Mouse (Mus musculus) CH12.LX (cell line): Measurements from ENCODE around the gene Actl6a. TPM values are rescaled to one million over a fixed set of nuclear protein-coding genes. Genes with fewer than 3 reads are reported as not detected.

Experiments
- DNase-seq: peaks from one replicate; pipeline ENCODE4 v3.0.0-alpha.2; 2013; ENCODE audit errors: extremely low read depth
- H3K27ac ChIP-seq: 2 replicates; pipeline ENCODE4 v1.5.1; 2012; ENCODE audit warnings: low read depth, mild to moderate bottlenecking, control low read depth, moderate library complexity; ENCODE audit not compliant: insufficient read depth
- H3K27me3 ChIP-seq: replicated peaks from 2 replicates; pipeline ENCODE3; 2012; ENCODE audit warnings: inconsistent platforms
- H3K36me3 ChIP-seq, 2 experiments: replicated peaks in 1 of 2; 2 replicates each; pipeline versions ENCODE3 to v1.6.1; 2012; ENCODE audit warnings: inconsistent platforms in 1 of 2, low read length in 1 of 2, mild to moderate bottlenecking in 1 of 2, mixed read lengths in 1 of 2, moderate library complexity in 1 of 2; ENCODE audit not compliant: control insufficient read depth in 1 of 2, insufficient read depth in 1 of 2
- H3K4me1 ChIP-seq, 2 experiments: 2 replicates each; pipeline ENCODE4 v1.6.1; 2012; ENCODE audit warnings: inconsistent platforms in 1 of 2, moderate library complexity in 1 of 2; ENCODE audit not compliant: insufficient read depth in 2 of 2, control insufficient read depth in 1 of 2
- H3K4me2 ChIP-seq: 2 replicates; pipeline ENCODE4 v1.6.1; 2012; ENCODE audit warnings: low read depth, mild to moderate bottlenecking, control low read depth; ENCODE audit not compliant: poor library complexity, insufficient read depth, severe bottlenecking
- H3K4me3 ChIP-seq, 3 experiments: fragments of 150-350 bp in 1 of 3; sonication (generic) in 1 of 3; replicated peaks in 1 of 3; 2 replicates each; pipeline versions ENCODE3 to v1.5.1; 2011 to 2012; ENCODE audit warnings: low read depth in 2 of 3, low read length in 2 of 3, mild to moderate bottlenecking in 2 of 3, moderate library complexity in 2 of 3, control low read depth in 1 of 3, improper control_type of control experiment in 1 of 3, inconsistent platforms in 1 of 3, mixed read lengths in 1 of 3; ENCODE audit not compliant: poor library complexity in 1 of 3
- H3K79me2 ChIP-seq: replicated peaks from 2 replicates; pipeline ENCODE4 v1.6.1; 2012; ENCODE audit warnings: mild to moderate bottlenecking, moderate library complexity; ENCODE audit not compliant: control insufficient read depth, poor library complexity, insufficient read depth, severe bottlenecking; ENCODE audit errors: extremely low read depth
- H3K9ac ChIP-seq: 2 replicates; pipeline ENCODE4 v1.6.1; 2012; ENCODE audit warnings: low read depth, mild to moderate bottlenecking, control low read depth, moderate library complexity; ENCODE audit not compliant: insufficient read depth
- H3K9me3 ChIP-seq: replicated peaks from 2 replicates; pipeline ENCODE3; 2012; ENCODE audit warnings: low read length, inconsistent platforms, mixed read lengths
- BHLHE40 ChIP-seq: IDR thresholded peaks from 2 replicates; pipeline ENCODE4 v1.6.1; 2011; ENCODE audit warnings: mild to moderate bottlenecking, low read depth, low read length, improper control_type of control experiment
- CHD2 ChIP-seq: IDR thresholded peaks from 2 replicates; pipeline ENCODE4 v1.6.1; 2011; ENCODE audit warnings: low read length, improper control_type of control experiment
- CTCF ChIP-seq, 2 experiments: IDR thresholded peaks in 1 of 2; conservative IDR thresholded peaks in 1 of 2; 2 replicates each; pipeline ENCODE4 v1.5.1; 2011 to 2012; ENCODE audit warnings: low read depth in 2 of 2, low read length in 2 of 2, improper control_type of control experiment in 1 of 2, inconsistent platforms in 1 of 2, mild to moderate bottlenecking in 1 of 2, moderate library complexity in 1 of 2
- ELF1 ChIP-seq: IDR thresholded peaks from 2 replicates; pipeline ENCODE4 v1.6.1; 2014; ENCODE audit warnings: low read depth, mild to moderate bottlenecking, inconsistent platforms, low read length, improper control_type of control experiment
- JUN ChIP-seq: IDR thresholded peaks from 2 replicates; pipeline ENCODE4 v1.6.1; 2011; ENCODE audit warnings: low read depth, mild to moderate bottlenecking, low read length, improper control_type of control experiment, moderate library complexity; ENCODE audit not compliant: insufficient read depth
- JUND ChIP-seq: conservative IDR thresholded peaks from 2 replicates; pipeline ENCODE4 v1.6.1; 2011; ENCODE audit warnings: low read depth, low read length, improper control_type of control experiment
- MAFK ChIP-seq: IDR thresholded peaks from 2 replicates; pipeline ENCODE4 v1.6.1; 2011; ENCODE audit warnings: low read length, improper control_type of control experiment; ENCODE audit not compliant: insufficient replicate concordance
- MAX ChIP-seq: IDR thresholded peaks from 2 replicates; pipeline ENCODE4 v1.6.1; 2011; ENCODE audit warnings: low read length, improper control_type of control experiment
- MAZ ChIP-seq: IDR thresholded peaks from 2 replicates; pipeline ENCODE4 v1.6.1; 2012; ENCODE audit warnings: low read depth, mild to moderate bottlenecking, inconsistent platforms, low read length, improper control_type of control experiment, moderate library complexity
- MEF2A ChIP-seq: IDR thresholded peaks from 2 replicates; pipeline ENCODE4 v1.6.1; 2014; ENCODE audit warnings: low read depth, mild to moderate bottlenecking, inconsistent platforms, low read length, improper control_type of control experiment, borderline replicate concordance
- NELFE ChIP-seq: IDR thresholded peaks from 2 replicates; pipeline ENCODE4 v1.6.1; 2011; ENCODE audit warnings: low read depth, low read length, improper control_type of control experiment
- RAD21 ChIP-seq: IDR thresholded peaks from 2 replicates; pipeline ENCODE4 v1.6.1; 2011; ENCODE audit warnings: low read depth, mild to moderate bottlenecking, low read length, improper control_type of control experiment, moderate library complexity
- SIN3A ChIP-seq: IDR thresholded peaks from 2 replicates; pipeline ENCODE4 v1.6.1; 2012; ENCODE audit warnings: low read length, improper control_type of control experiment, inconsistent platforms
- USF2 ChIP-seq: conservative IDR thresholded peaks from 2 replicates; pipeline ENCODE4 v1.6.1; 2011; ENCODE audit warnings: low read depth, low read length, improper control_type of control experiment
- ZC3H11A ChIP-seq: IDR thresholded peaks from 2 replicates; pipeline ENCODE4 v1.6.1; 2012; ENCODE audit warnings: low read depth, mild to moderate bottlenecking, inconsistent platforms, low read length, improper control_type of control experiment
- ZNF384 ChIP-seq: IDR thresholded peaks from 2 replicates; pipeline ENCODE4 v1.6.1; 2012; ENCODE audit warnings: low read depth, low read length, improper control_type of control experiment, inconsistent platforms
- dilution Hi-C: fragments of 300-500 bp; cut with MboI; formaldehyde crosslinking; loops from 2 replicates; pipeline ENCODE4 v1.14.3; 2020; ENCODE audit warnings: low sequenced_read_pairs; ENCODE audit not compliant: extremely low pct_unique_long_range_greater_than_20kb, extremely low pct_ligation_motif_present
- in situ Hi-C: fragments of 300-500 bp; cut with MboI; formaldehyde crosslinking; loops from 3 replicates; pipeline ENCODE4 v1.14.3; 2019; ENCODE audit warnings: low sequenced_read_pairs, low pct_ligation_motif_present, low pct_unique_long_range_greater_than_20kb, mixed read lengths
- polyA plus RNA-seq: library from polyadenylated mRNA; unstranded; fragments of >175 nt; gene quantifications from 2 replicates; pipeline ENCODE4 v1.2.1, GENCODE M21; 2012; ENCODE audit warnings: low read depth; ENCODE audit not compliant: insufficient read length
- total RNA-seq, 2 experiments: library from RNA; depleted of rRNA; stranded (reverse); fragments of 300-350 nt in 1 of 2; fragments of >200 nt in 1 of 2; gene quantifications; 2 replicates each; pipeline ENCODE4 v1.2.3; 2012 to 2014

Gene Actl6a
- total and polyA plus RNA-seq, 3 experiments, result 80.7 to 132 (median 89.1) TPM

GRCm38 (mm10) chr3:32754384-32754915 lies 48.4 kb downstream of the Actl6a start:
- Histone ChIP-seq H3K9ac (no peak overlapping the region), H3K4me1 (no peaks in the 10 kb centered on the region), H3K36me3 (peaks cover 30 to 60% of the 10 kb centered on the region in 2 experiments), H3K79me2 (no peaks in the 10 kb centered on the region), H3K4me3 (no peak overlapping the region), H3K27me3 (no peaks in the 10 kb centered on the region), H3K9me3 (no peaks in the 10 kb centered on the region), H3K4me2 (no peak overlapping the region), H3K27ac (no peak overlapping the region)
- TF ChIP-seq JUN, result no peak
- DNase-seq, result no peak
- dilution Hi-C loops, result no loop called here
- in situ Hi-C loops, result no loop called here

DNA sequence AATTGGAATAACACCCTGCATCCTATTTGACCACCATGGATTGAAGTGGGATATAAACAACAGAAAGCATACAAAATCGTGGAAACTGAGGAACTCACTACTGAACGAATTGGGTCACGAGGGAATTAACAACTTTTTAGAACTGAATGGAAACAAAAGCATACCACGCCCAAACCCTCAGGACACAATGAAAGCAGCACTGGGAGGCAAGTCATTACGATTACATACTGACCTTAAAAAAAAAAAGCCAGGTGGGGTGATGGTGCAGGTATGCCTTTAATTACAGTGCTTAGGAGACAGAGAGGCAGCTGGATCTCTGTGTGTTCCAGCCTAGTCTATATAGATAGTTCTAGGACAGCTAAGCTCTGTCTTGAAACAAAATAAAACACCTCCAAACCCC lies 53.1 kb downstream of the Actl6a start:
- peaks cover 0 to 14% of the 10 kb centered on the region in 2 experiments for H3K36me3 ChIP-seq
- H3K9me3 ChIP-seq, result no peaks in the 10 kb centered on the region
- H3K4me2 ChIP-seq, result no peak overlapping the region
- no peak for DNase-seq
- no peaks in the 10 kb centered on the region for H3K79me2 ChIP-seq
- H3K4me3 ChIP-seq, result no peak overlapping the region
- H3K4me1 ChIP-seq, result no peaks in the 10 kb centered on the region
- no peak overlapping the region for H3K9ac ChIP-seq
- H3K27me3 ChIP-seq, result no peaks in the 10 kb centered on the region
- no peak overlapping the region for H3K27ac ChIP-seq
- in situ Hi-C loops, result no loop called here
- no peak for TF ChIP-seq MAFK
- no peak for TF ChIP-seq SIN3A
- TF ChIP-seq JUN, result no peak
- no peak for TF ChIP-seq MEF2A
- TF ChIP-seq ZC3H11A, result no peak
- TF ChIP-seq CHD2, result no peak
- no peak for TF ChIP-seq NELFE
- TF ChIP-seq ZNF384, result no peak
- TF ChIP-seq MAZ, result no peak
- no peak for TF ChIP-seq CTCF (conservative IDR thresholded peaks at IDR 0.05 in 1 of 2, IDR thresholded peaks at IDR 0.05 in 1 of 2; ENCODE audit: low read depth in 2 of 2, low read length in 2 of 2)
- TF ChIP-seq USF2, result no peak
- TF ChIP-seq RAD21, result no peak
- TF ChIP-seq ELF1, result no peak
- TF ChIP-seq BHLHE40, result no peak
- dilution Hi-C loops, result no loop called here

DNA sequence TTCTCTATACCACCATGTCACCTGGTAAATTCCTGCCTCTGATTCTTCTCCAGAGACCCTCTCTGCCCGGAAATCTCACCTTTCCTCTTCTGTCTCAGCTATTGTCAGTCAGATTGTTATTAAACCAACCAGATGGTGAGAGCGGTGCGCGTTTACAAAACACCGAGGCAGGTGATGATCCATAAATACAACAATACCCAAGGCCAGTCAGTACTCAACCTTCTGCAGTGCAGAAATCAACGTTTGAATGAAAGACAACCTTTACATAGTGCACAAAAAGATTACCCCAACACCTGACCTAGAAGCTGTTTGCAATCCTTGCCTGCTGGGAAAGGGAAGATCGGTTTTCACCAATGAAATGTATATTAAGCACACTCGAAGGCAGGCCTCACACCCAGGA lies 56.9 kb downstream of the Actl6a start:
- in situ Hi-C loops, result no loop called here
- Histone ChIP-seq H3K36me3 (no peaks in the 10 kb centered on the region), H3K9me3 (no peaks in the 10 kb centered on the region), H3K27me3 (no peaks in the 10 kb centered on the region), H3K4me2 (no peak overlapping the region), H3K27ac (no peak overlapping the region), H3K4me3 (no peak overlapping the region), H3K4me1 (no peaks in the 10 kb centered on the region), H3K9ac (no peak overlapping the region), H3K79me2 (no peaks in the 10 kb centered on the region)
- TF ChIP-seq MAX (no peak), JUND (no peak)
- DNase-seq, result no peak
- dilution Hi-C loops, result no loop called here
